Mouse (Mus musculus) ES-E14 (cell line): ENCODE data around the gene Ankrd13d.

Source experiments
- HCFC1 ChIP-seq: IDR thresholded peaks from 2 replicates; pipeline ENCODE4 v1.6.1; 2012; ENCODE audit warnings: low read length, inconsistent platforms, borderline replicate concordance; ENCODE audit not compliant: insufficient read depth
- ZNF384 ChIP-seq: IDR thresholded peaks from 2 replicates; pipeline ENCODE4 v1.6.1; 2012; ENCODE audit warnings: low read depth, low read length, inconsistent platforms

- TF ChIP-seq HCFC1 (no peak), ZNF384 (no peak)
Observed at GRCm38 (mm10) chr19:4265956-4266355, 17.0 kb downstream of the Ankrd13d start.
